Mouse (Mus musculus) kidney, postnatal 25 days (tissue): ENCODE data around the gene Top2a.

Experiments
- DNase-seq, 2 experiments: peaks; one replicate each; pipeline ENCODE4 v3.0.0; 2021; ENCODE audit warnings: mixed read lengths in 2 of 2

The Top2a gene

DNA sequence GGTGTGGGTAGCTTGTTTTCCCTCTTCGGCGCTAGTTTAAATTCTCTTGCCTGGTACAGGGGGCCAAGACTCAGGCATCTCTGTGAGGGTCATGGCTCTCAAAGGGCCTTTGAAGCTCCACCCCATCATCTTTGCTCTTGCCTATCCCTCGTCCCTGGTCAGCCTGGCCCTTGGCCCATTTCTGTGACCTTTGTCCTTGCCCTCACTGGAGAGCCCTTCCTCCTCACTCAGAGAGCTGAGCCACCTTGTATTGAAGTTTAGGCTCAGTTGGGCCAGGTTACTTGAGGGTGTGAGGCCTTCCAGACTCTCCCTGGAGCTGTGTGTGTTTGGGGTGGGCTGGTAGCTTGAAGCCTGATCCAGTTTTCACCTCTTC, 78.4 kb downstream of the Top2a start:
- DNase-seq = peak; percentile 93 to 96

GRCm38 (mm10) chr11:98944897-98945604, 78.9 kb downstream of the Top2a start:
- peak in 1 of 2 experiments; percentile 42 for DNase-seq

GRCm38 (mm10) chr11:98943741-98944461, 80.1 kb downstream of the Top2a start:
- peak; percentile 65 to 67 for DNase-seq
